Comparison of ENCODE assay signal across 30 mouse cellular contexts in genomic region chr5:49241708-49242107, GRCm38 (mm10).
A peak's percentile ranks its signal among the peaks of the same experiment; 100 is the strongest.
DNase-seq lines count a peak whose midpoint lies in the region; ATAC-seq lines count a peak whose summit lies in the region.
"Had no signal": no experiment of that assay in that cellular context is flagged by ENCODE, and none has a peak within 500 bp of the region (broad histone marks: within the 10 kb centered on the region; RNA-seq: fewer than 3 reads in every experiment).

No protein-coding gene starts in this region.

- H3K9ac ChIP-seq in kidney, embryonic 16.5 days (replicated peaks; ENCODE audit: low read length): no peak overlapping the region
- H3K9ac ChIP-seq: embryonic facial prominence, embryonic 12.5 days; embryonic facial prominence, embryonic 15.5 days; forebrain, embryonic 12.5 days; forebrain, embryonic 15.5 days; heart, embryonic 12.5 days; heart, embryonic 15.5 days; hindbrain, embryonic 13.5 days had no signal

- no peaks in the 10 kb centered on the region for H3K9me3 ChIP-seq in kidney, embryonic 16.5 days (ENCODE audit: low read length)
- H3K9me3 ChIP-seq: embryonic facial prominence, embryonic 12.5 days; embryonic facial prominence, embryonic 15.5 days; forebrain, embryonic 12.5 days; forebrain, embryonic 15.5 days; G1E; heart, embryonic 12.5 days; heart, embryonic 15.5 days; hindbrain, embryonic 10.5 days; hindbrain, embryonic 13.5 days had no signal

- H3K27me3 ChIP-seq in kidney, embryonic 16.5 days (ENCODE audit: insufficient read depth, low read length): no peaks in the 10 kb centered on the region
- H3K27me3 ChIP-seq: CH12.LX; embryonic facial prominence, embryonic 12.5 days; embryonic facial prominence, embryonic 15.5 days; forebrain, embryonic 12.5 days; forebrain, embryonic 15.5 days; heart, embryonic 12.5 days; heart, embryonic 15.5 days; hindbrain, embryonic 13.5 days; Patski had no signal

- no peak overlapping the region; the same call in 1 of the 2 replicates for H3K27ac ChIP-seq in kidney, embryonic 16.5 days (ENCODE audit: low read length)
- H3K27ac ChIP-seq: embryonic facial prominence, embryonic 12.5 days; embryonic facial prominence, embryonic 15.5 days; forebrain, embryonic 12.5 days; forebrain, embryonic 15.5 days; heart, embryonic 15.5 days; hindbrain, embryonic 10.5 days; hindbrain, embryonic 13.5 days had no signal

- H3K4me3 ChIP-seq in kidney, embryonic 16.5 days (ENCODE audit: low read length): no peak overlapping the region
- H3K4me3 ChIP-seq: embryonic facial prominence, embryonic 12.5 days; embryonic facial prominence, embryonic 15.5 days; forebrain, embryonic 12.5 days; forebrain, embryonic 15.5 days; heart, embryonic 12.5 days; heart, embryonic 15.5 days; hindbrain, embryonic 10.5 days; hindbrain, embryonic 13.5 days had no signal

- no peak overlapping the region for H3K4me2 ChIP-seq in kidney, embryonic 16.5 days (replicated peaks; ENCODE audit: low read depth, low read length)
- H3K4me2 ChIP-seq: embryonic facial prominence, embryonic 12.5 days; embryonic facial prominence, embryonic 15.5 days; forebrain, embryonic 12.5 days; forebrain, embryonic 15.5 days; heart, embryonic 12.5 days; heart, embryonic 15.5 days; hindbrain, embryonic 13.5 days had no signal

- 67% methylated on average over 6 of the region's 6 CpGs for WGBS in kidney, embryonic 16.5 days

- peak; percentile 3 to 12 for DNase-seq in kidney, adult 8-10 months
- no peak for DNase-seq in kidney, adult 11 months
- DNase-seq in kidney, postnatal 14 days: peak; percentile 30
- peak; percentile 40 to 61 for DNase-seq in kidney, postnatal 4 days
- DNase-seq in heart, adult 18-20 months: no peak
- no peak for DNase-seq in right cerebral cortex, postnatal 10 days (ENCODE audit: low spot score in 2 of 2)
- no peak for DNase-seq in lung, postnatal 25 days (ENCODE audit: low spot score)
- DNase-seq: adrenal gland, postnatal 10 days; adrenal gland, postnatal 36 days; B cell, adult 2 months; cerebellum, adult 18-20 months; cerebellum, adult 9-10 months; cerebellum, postnatal 14 days; gastrocnemius, postnatal 10 days; gastrocnemius, postnatal 36 days; heart, postnatal 10 days; heart, postnatal 36 days had no signal

- no peaks in the 10 kb centered on the region; the same call in 1 of the 2 replicates for H3K4me1 ChIP-seq in kidney, embryonic 16.5 days (ENCODE audit: insufficient read depth, low read length)
- H3K4me1 ChIP-seq: embryonic facial prominence, embryonic 12.5 days; embryonic facial prominence, embryonic 15.5 days; forebrain, embryonic 12.5 days; forebrain, embryonic 15.5 days; heart, embryonic 12.5 days; heart, embryonic 15.5 days; hindbrain, embryonic 10.5 days; hindbrain, embryonic 13.5 days had no signal

- no peaks in the 10 kb centered on the region for H3K36me3 ChIP-seq in kidney, embryonic 16.5 days (ENCODE audit: insufficient read depth, low read length)
- H3K36me3 ChIP-seq: embryonic facial prominence, embryonic 12.5 days; embryonic facial prominence, embryonic 15.5 days; forebrain, embryonic 12.5 days; forebrain, embryonic 15.5 days; G1E; heart, embryonic 12.5 days; heart, embryonic 15.5 days; hindbrain, embryonic 10.5 days; hindbrain, embryonic 13.5 days had no signal

- peak; percentile 95 for ATAC-seq in kidney, embryonic 16.5 days (ENCODE audit: low FRiP score, low TSS enrichment)
- ATAC-seq: forebrain, embryonic 15.5 days; hindbrain, embryonic 16.5 days; Patski had no signal

Comparison
In these comparisons a context has a peak if more than half of its experiments do, and no peak if none do; other contexts are left out.
1. DNase-seq: peak in kidney, adult 8-10 months (2 of 2), kidney, postnatal 14 days (single experiment) and kidney, postnatal 4 days (2 of 2); none in kidney, adult 11 months (single experiment), heart, adult 18-20 months (0 of 2), right cerebral cortex, postnatal 10 days (0 of 2) and lung, postnatal 25 days (single experiment).